8 mouse cellular contexts compared by ENCODE assay signal in genomic region chr7:19443344-19443743, GRCm38 (mm10). TPM values are rescaled to one million over a fixed set of nuclear protein-coding genes. Genes with fewer than 3 reads are reported as not detected.
DNase-seq lines count a peak whose midpoint lies in the region; ATAC-seq and TF ChIP-seq lines count a peak whose summit lies in the region.

No protein-coding gene starts in this region.

- H3K79me2 ChIP-seq in MEL (ENCODE audit: control insufficient read depth, insufficient read depth, low read length, poor library complexity), result no peaks in the 10 kb centered on the region

- peak; percentile 72 for DNase-seq in MEL (ENCODE audit: low read depth, low spot score)
- DNase-seq in cerebellum, adult 11 months, result peak; percentile 82
- peak; percentile 94 for DNase-seq in hindbrain, embryonic 14.5 days (ENCODE audit: low spot score)
- DNase-seq in layer of hippocampus, postnatal 10 days (ENCODE audit: low spot score in 2 of 2), result peak; percentile 93 to 95
- peak; percentile 84 for DNase-seq in lung, postnatal 25 days (ENCODE audit: low spot score)
- DNase-seq in retina, adult 2 months (ENCODE audit: low read depth, low spot score), result peak; percentile 64
- peak; percentile 88 for DNase-seq in thymus, postnatal 4 days

- H3K4me1 ChIP-seq in MEL (ENCODE audit: control insufficient read depth in 1 of 2, insufficient read depth in 2 of 2, low read length in 2 of 2), result peaks cover 2 to 11% of the 10 kb centered on the region in 2 experiments
- H3K4me1 ChIP-seq in forebrain, embryonic 16.5 days (replicated peaks; ENCODE audit: control insufficient read depth, insufficient read depth, low read length), result no peaks in the 10 kb centered on the region
- H3K4me1 ChIP-seq in hindbrain, embryonic 14.5 days (replicated peaks; ENCODE audit: control insufficient read depth, insufficient read depth, low read length), result no peaks in the 10 kb centered on the region

- no peak overlapping the region for H3K4me2 ChIP-seq in forebrain, embryonic 16.5 days (ENCODE audit: low read length)
- H3K4me2 ChIP-seq in hindbrain, embryonic 14.5 days (replicated peaks), result no peak overlapping the region

- ATAC-seq in forebrain, embryonic 16.5 days, result peak; percentile 47; the same call in 1 of the 2 replicates
- ATAC-seq in hindbrain, embryonic 14.5 days (ENCODE audit: low FRiP score), result no peak

- no peaks in the 10 kb centered on the region for H3K27me3 ChIP-seq in MEL (ENCODE audit: control insufficient read depth in 1 of 2, insufficient read depth in 2 of 2, low read length in 2 of 2)
- no peaks in the 10 kb centered on the region for H3K27me3 ChIP-seq in forebrain, embryonic 16.5 days (replicated peaks; ENCODE audit: control insufficient read depth, insufficient read depth, low read length)
- no peaks in the 10 kb centered on the region for H3K27me3 ChIP-seq in hindbrain, embryonic 14.5 days (ENCODE audit: control insufficient read depth, insufficient read depth, low read length)

- H3K27ac ChIP-seq in MEL (ENCODE audit: control insufficient read depth, low read depth, low read length), result no peak overlapping the region
- no peak overlapping the region for H3K27ac ChIP-seq in forebrain, embryonic 16.5 days (ENCODE audit: low read length)
- no peak overlapping the region for H3K27ac ChIP-seq in hindbrain, embryonic 14.5 days

- H3K9ac ChIP-seq in MEL (ENCODE audit: control insufficient read depth, low read depth, low read length, poor library complexity, severe bottlenecking), result no peak overlapping the region
- no peak overlapping the region for H3K9ac ChIP-seq in forebrain, embryonic 16.5 days (replicated peaks; ENCODE audit: low read depth, low read length)
- H3K9ac ChIP-seq in hindbrain, embryonic 14.5 days, result no peak overlapping the region

- no peak for TF ChIP-seq POLR2A in MEL (IDR thresholded peaks at IDR 0.05; ENCODE audit: control insufficient read depth in 1 of 2, insufficient read depth in 1 of 2, low read depth in 1 of 2, low read length in 2 of 2, poor library complexity in 1 of 2)

- peaks cover 0 to 13% of the 10 kb centered on the region in 2 experiments; a peak in 2 of 4 replicates for H3K36me3 ChIP-seq in MEL (ENCODE audit: control insufficient read depth in 1 of 2, insufficient read depth in 2 of 2, low read length in 2 of 2)
- H3K36me3 ChIP-seq in forebrain, embryonic 16.5 days (ENCODE audit: control insufficient read depth, insufficient read depth), result peaks cover 16% of the 10 kb centered on the region
- peaks cover 83% of the 10 kb centered on the region for H3K36me3 ChIP-seq in hindbrain, embryonic 14.5 days (replicated peaks; ENCODE audit: control insufficient read depth, insufficient read depth)

- TF ChIP-seq EP300 in MEL (IDR thresholded peaks at IDR 0.05; ENCODE audit: low read depth in 1 of 2, low read length in 2 of 2), result no peak

- peak; percentile 73 for TF ChIP-seq RAD21 in MEL (IDR thresholded peaks at IDR 0.05; ENCODE audit: low read depth, low read length)

- no peaks in the 10 kb centered on the region for H3K9me3 ChIP-seq in MEL (replicated peaks; ENCODE audit: insufficient read depth, low read length)
- no peaks in the 10 kb centered on the region for H3K9me3 ChIP-seq in forebrain, embryonic 16.5 days (ENCODE audit: control insufficient read depth, low read length)
- no peaks in the 10 kb centered on the region for H3K9me3 ChIP-seq in hindbrain, embryonic 14.5 days (ENCODE audit: control insufficient read depth, low read length)

- WGBS in forebrain, embryonic 16.5 days, result 43% methylated on average over 3 of the region's 3 CpGs
- WGBS in hindbrain, embryonic 14.5 days, result 48% methylated on average over 3 of the region's 3 CpGs

- TF ChIP-seq CTCF in MEL (IDR thresholded peaks at IDR 0.05 in 2 of 3, conservative IDR thresholded peaks at IDR 0.05 in 1 of 3; ENCODE audit: control insufficient read depth in 1 of 3, insufficient read depth in 1 of 3, low read depth in 2 of 3, low read length in 3 of 3, poor library complexity in 1 of 3, severe bottlenecking in 1 of 3), result peak; percentile 77 to 97 (median 89)

- H3K4me3 ChIP-seq in MEL (ENCODE audit: control insufficient read depth in 1 of 2, insufficient read depth in 1 of 2, low read depth in 2 of 2, low read length in 2 of 2), result no peak overlapping the region
- H3K4me3 ChIP-seq in forebrain, embryonic 16.5 days (replicated peaks; ENCODE audit: low read length), result no peak overlapping the region
- no peak overlapping the region for H3K4me3 ChIP-seq in hindbrain, embryonic 14.5 days (replicated peaks; ENCODE audit: low read length)

TF ChIP-seq in MEL, 35 proteins besides CTCF, POLR2A, EP300 and RAD21:
- TF ChIP-seq ZKSCAN1 (IDR thresholded peaks at IDR 0.05; ENCODE audit: low read depth, low read length) (no peak), JUND (IDR thresholded peaks at IDR 0.05; ENCODE audit: low read depth, low read length) (0 out of 2 replicates have a peak, but pooled peaks have one; percentile 16), MYB (IDR thresholded peaks at IDR 0.05; ENCODE audit: low read depth, low read length) (no peak), MYC (IDR thresholded peaks at IDR 0.05; ENCODE audit: low read depth, low read length) (no peak), ZMIZ1 (IDR thresholded peaks at IDR 0.05; ENCODE audit: low read depth, low read length) (no peak), ZC3H11A (IDR thresholded peaks at IDR 0.05; ENCODE audit: low read depth, low read length) (peak; percentile 48), CHD1 (IDR thresholded peaks at IDR 0.05; ENCODE audit: low read depth, low read length) (no peak), E2F4 (IDR thresholded peaks at IDR 0.05; ENCODE audit: borderline replicate concordance, low read depth, low read length) (no peak), SMC3 (IDR thresholded peaks at IDR 0.05; ENCODE audit: low read depth, low read length) (peak; percentile 65), CHD2 (IDR thresholded peaks at IDR 0.05; ENCODE audit: low read length) (no peak), SIN3A (IDR thresholded peaks at IDR 0.05; ENCODE audit: low read length) (no peak)

RNA-seq across cellular contexts. Expression of gene Mark4, which starts 15.3 kb away (rescaled TPM):
- 4.7 TPM in 2 replicates for total RNA-seq in MEL (2012; rRNA removed)
- 10 to 100 TPM in 1 of 2 experiments, not detected in 1; 18.5 TPM for polyA plus RNA-seq in MEL (2012; ENCODE audit: insufficient read depth in 1 of 2, insufficient read length in 2 of 2, low read depth in 1 of 2, low replicate concordance in 2 of 2, missing spikeins in 1 of 2)
- 13.8 and 17.5 TPM in 2 replicates for polyA plus RNA-seq in forebrain, embryonic 16.5 days (2015; fragmentation: Nextera tagmentation; extraction: Ambion mirVana)
- 19.2 and 20.4 TPM in 2 replicates for polyA plus RNA-seq in hindbrain, embryonic 14.5 days (2014; fragmentation: Nextera tagmentation; extraction: Ambion mirVana)
- total RNA-seq in layer of hippocampus, postnatal 10 days (2021), result 100 to 1,000 TPM; 115 to 132 TPM

RNA-seq across cellular contexts. Expression of gene Exoc3l2, which starts 19.8 kb away (rescaled TPM):
- 0.08 TPM in 1 of 2 replicates, not detected in the other for total RNA-seq in MEL (2012; rRNA removed)
- polyA plus RNA-seq in MEL (2012; ENCODE audit: insufficient read depth in 1 of 2, insufficient read length in 2 of 2, low read depth in 1 of 2, low replicate concordance in 2 of 2, missing spikeins in 1 of 2), result under 1 TPM in 1 of 2 experiments, not detected in 1; 0.08 TPM
- 0.11 and 0.19 TPM in 2 replicates for polyA plus RNA-seq in forebrain, embryonic 16.5 days (2015; fragmentation: Nextera tagmentation; extraction: Ambion mirVana)
- polyA plus RNA-seq in hindbrain, embryonic 14.5 days (2014; fragmentation: Nextera tagmentation; extraction: Ambion mirVana), result 0.79 and 0.87 TPM in 2 replicates
- 1 to 10 TPM in 1 of 2 experiments, under 1 TPM in 1; 0.69 to 1.1 TPM for total RNA-seq in layer of hippocampus, postnatal 10 days (2021)

RNA-seq across cellular contexts. Expression of gene Ckm, which starts 38.8 kb away (rescaled TPM):
- not detected in 2 replicates for total RNA-seq in MEL (2012; rRNA removed)
- not detected for polyA plus RNA-seq in MEL (2012; ENCODE audit: insufficient read depth in 1 of 2, insufficient read length in 2 of 2, low read depth in 1 of 2, low replicate concordance in 2 of 2, missing spikeins in 1 of 2)
- polyA plus RNA-seq in forebrain, embryonic 16.5 days (2015; fragmentation: Nextera tagmentation; extraction: Ambion mirVana), result 0.22 and 0.66 TPM in 2 replicates
- polyA plus RNA-seq in hindbrain, embryonic 14.5 days (2014; fragmentation: Nextera tagmentation; extraction: Ambion mirVana), result not detected in 2 replicates
- total RNA-seq in layer of hippocampus, postnatal 10 days (2021), result under 1 TPM in 1 of 2 experiments, not detected in 1; 0.27 TPM

RNA-seq across cellular contexts. Expression of gene Klc3, which starts 39.4 kb away (rescaled TPM):
- total RNA-seq in MEL (2012; rRNA removed), result 2.7 and 3.6 TPM in 2 replicates
- under 1 TPM in 1 of 2 experiments, not detected in 1; 0.42 TPM for polyA plus RNA-seq in MEL (2012; ENCODE audit: insufficient read depth in 1 of 2, insufficient read length in 2 of 2, low read depth in 1 of 2, low replicate concordance in 2 of 2, missing spikeins in 1 of 2)
- 2.2 and 2.5 TPM in 2 replicates for polyA plus RNA-seq in forebrain, embryonic 16.5 days (2015; fragmentation: Nextera tagmentation; extraction: Ambion mirVana)
- 0.78 and 1.1 TPM in 2 replicates for polyA plus RNA-seq in hindbrain, embryonic 14.5 days (2014; fragmentation: Nextera tagmentation; extraction: Ambion mirVana)
- 1 to 10 TPM; 1.7 to 1.8 TPM for total RNA-seq in layer of hippocampus, postnatal 10 days (2021)
